Mouse (Mus musculus) liver, adult 2 months (tissue): ENCODE measurements around the gene Sema6d. TPM values are rescaled to one million over a fixed set of nuclear protein-coding genes. Genes with fewer than 3 reads are reported as not detected.
A peak's percentile ranks its signal among the peaks of the same experiment; 100 is the strongest.

Experiments
- DNase-seq: peaks from one replicate; pipeline ENCODE4 v3.0.0-alpha.2; 2011; ENCODE audit warnings: low read depth, low spot score; ENCODE audit errors: extremely low read depth
- H3K27ac ChIP-seq: fragments of 200-500 bp; replicated peaks from 2 replicates; pipeline ENCODE4 v1.5.1; 2012; ENCODE audit warnings: low read depth, mild to moderate bottlenecking, control low read depth, inconsistent platforms, low read length; ENCODE audit not compliant: insufficient read depth
- H3K27me3 ChIP-seq: fragments of 200-500 bp; 2 replicates; pipeline ENCODE4 v1.6.1; 2012; ENCODE audit warnings: mild to moderate bottlenecking, moderate library complexity, low read length, inconsistent platforms; ENCODE audit not compliant: control insufficient read depth, insufficient read depth
- H3K36me3 ChIP-seq: fragments of 200-500 bp; 2 replicates; pipeline ENCODE4 v1.6.1; 2012; ENCODE audit warnings: low read length, inconsistent platforms; ENCODE audit not compliant: control insufficient read depth, insufficient read depth
- H3K4me1 ChIP-seq: fragments of 200-500 bp; 2 replicates; pipeline ENCODE4 v1.6.1; 2011; ENCODE audit warnings: low read length; ENCODE audit not compliant: control insufficient read depth, insufficient read depth
- H3K4me3 ChIP-seq: fragments of 200-500 bp; 2 replicates; pipeline ENCODE4 v1.5.1; 2011; ENCODE audit warnings: low read depth, mild to moderate bottlenecking, control low read depth, low read length, moderate library complexity; ENCODE audit not compliant: insufficient read depth
- H3K79me2 ChIP-seq: fragments of 200-500 bp; 2 replicates; pipeline ENCODE4 v1.6.1; 2012; ENCODE audit warnings: inconsistent platforms, mild to moderate bottlenecking, low read length, moderate library complexity; ENCODE audit not compliant: control insufficient read depth, insufficient read depth
- H3K9ac ChIP-seq: fragments of 200-500 bp; 2 replicates; pipeline ENCODE4 v1.6.1; 2012; ENCODE audit warnings: low read depth, mild to moderate bottlenecking, control low read depth, inconsistent platforms, low read length
- CTCF ChIP-seq: fragments of 200-500 bp; IDR thresholded peaks from 2 replicates; pipeline ENCODE4 v1.5.1; 2011; ENCODE audit warnings: low read depth, low read length, control low read depth
- POLR2A ChIP-seq: fragments of 200-500 bp; IDR thresholded peaks from 2 replicates; pipeline ENCODE4 v1.6.1; 2011; ENCODE audit warnings: low read length, control low read depth; ENCODE audit not compliant: insufficient read depth; ENCODE audit errors: extremely low read depth
- WGBS: fragments of 180-500 bp; shearing (Covaris S2); methylation state at CpG from one replicate; pipeline ENCODE4 v1.1.7; 2018; 5-methylcytosine and 5-hydroxymethylcytosine counted together
- polyA plus RNA-seq: library from polyadenylated mRNA; depleted of rRNA; stranded (reverse); fragments of >200 nt; gene quantifications from 2 replicates; pipeline ENCODE4 v1.2.3, GENCODE M21; 2012
- total RNA-seq: library from RNA; depleted of rRNA; stranded (reverse); fragments of >200 nt; gene quantifications from 2 replicates; pipeline ENCODE4 v1.2.3, GENCODE M21; 2014

The Sema6d gene
- total and polyA plus RNA-seq, 2 experiments, result 3.9 to 8.5 TPM

DNA sequence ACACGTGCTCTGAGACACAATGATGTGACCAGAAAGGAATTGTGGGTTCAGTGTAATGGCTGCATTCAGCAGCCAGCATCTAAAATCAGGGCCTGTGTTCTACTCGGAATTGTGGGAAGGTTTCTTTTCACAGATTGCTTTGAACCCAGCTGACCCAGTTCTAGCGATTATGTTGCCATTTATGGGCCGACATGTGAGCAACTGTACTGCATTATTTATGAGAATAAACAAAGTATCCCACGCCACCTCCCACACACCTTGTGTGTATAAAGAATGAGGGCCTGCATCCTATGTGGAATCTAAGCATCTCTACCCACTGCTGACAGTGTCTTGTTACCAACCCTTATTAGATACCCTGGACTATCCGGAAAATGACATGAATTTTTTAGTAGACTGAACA is 248.5 kb downstream of the Sema6d start:
- DNase-seq, result no peak
- H3K36me3 ChIP-seq, result no peaks in the 10 kb centered on the region
- H3K9ac ChIP-seq, result no peak overlapping the region
- 83% methylated on average over 6 of the region's 6 CpGs for WGBS
- no peaks in the 10 kb centered on the region for H3K27me3 ChIP-seq
- TF ChIP-seq POLR2A (no peak), CTCF (no peak)
- no peaks in the 10 kb centered on the region for H3K79me2 ChIP-seq
- H3K4me1 ChIP-seq, result no peaks in the 10 kb centered on the region
- H3K4me3 ChIP-seq, result no peak overlapping the region
- H3K27ac ChIP-seq, result no peak overlapping the region

DNA sequence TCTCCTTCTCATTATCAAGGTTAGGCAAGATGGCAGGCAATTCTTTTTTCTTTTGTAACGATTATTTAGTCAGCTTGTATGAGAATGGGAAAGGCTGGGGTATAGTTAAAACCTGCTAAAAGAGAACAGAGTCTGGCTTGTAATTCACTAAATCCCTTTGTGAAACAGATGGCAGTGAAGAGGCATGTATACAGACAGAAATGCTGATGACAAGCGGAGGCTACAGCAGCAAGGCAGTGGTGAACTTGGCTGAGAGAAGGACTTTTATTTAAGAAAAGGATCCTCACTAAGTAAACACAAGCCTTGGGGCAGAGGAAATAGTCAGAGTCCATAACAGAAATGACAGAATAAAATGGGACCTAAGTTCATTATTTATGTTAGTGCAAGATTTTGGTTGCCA is 264.4 kb downstream of the Sema6d start:
- H3K79me2 ChIP-seq, result no peaks in the 10 kb centered on the region
- no peaks in the 10 kb centered on the region for H3K4me1 ChIP-seq
- H3K4me3 ChIP-seq, result no peak overlapping the region
- H3K27ac ChIP-seq, result no peak overlapping the region
- no peak overlapping the region for H3K9ac ChIP-seq
- no peaks in the 10 kb centered on the region for H3K27me3 ChIP-seq
- 86% methylated on average over 2 of the region's 2 CpGs for WGBS
- H3K36me3 ChIP-seq, result no peaks in the 10 kb centered on the region
- TF ChIP-seq CTCF (no peak), POLR2A (no peak)
- no peak for DNase-seq

DNA sequence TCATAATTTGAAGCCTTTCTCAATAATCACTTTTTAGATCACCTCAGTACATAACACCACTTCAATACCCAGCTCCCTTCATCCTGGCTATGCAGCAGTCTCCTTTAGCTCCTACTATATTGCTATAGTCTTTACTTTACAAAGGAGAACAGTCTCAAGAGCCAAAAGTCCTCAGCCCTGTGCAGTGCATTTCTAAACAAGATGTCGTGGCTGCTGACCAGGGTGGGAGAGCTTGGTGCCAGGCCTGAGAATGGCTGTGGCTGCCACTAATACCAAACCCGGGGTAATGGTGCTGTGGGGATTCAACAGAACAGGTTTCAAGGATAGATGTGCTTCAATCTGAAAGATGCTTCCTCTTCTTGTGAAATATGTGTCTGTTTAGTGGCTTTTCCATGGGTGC is 264.9 kb downstream of the Sema6d start:
- Histone ChIP-seq H3K4me1 (no peaks in the 10 kb centered on the region), H3K9ac (no peak overlapping the region), H3K36me3 (no peaks in the 10 kb centered on the region), H3K27ac (no peak overlapping the region), H3K4me3 (no peak overlapping the region), H3K27me3 (no peaks in the 10 kb centered on the region), H3K79me2 (no peaks in the 10 kb centered on the region)
- DNase-seq, result no peak
- TF ChIP-seq POLR2A (no peak), CTCF (no peak)
- WGBS, result 81% methylated on average over 2 of the region's 2 CpGs

DNA sequence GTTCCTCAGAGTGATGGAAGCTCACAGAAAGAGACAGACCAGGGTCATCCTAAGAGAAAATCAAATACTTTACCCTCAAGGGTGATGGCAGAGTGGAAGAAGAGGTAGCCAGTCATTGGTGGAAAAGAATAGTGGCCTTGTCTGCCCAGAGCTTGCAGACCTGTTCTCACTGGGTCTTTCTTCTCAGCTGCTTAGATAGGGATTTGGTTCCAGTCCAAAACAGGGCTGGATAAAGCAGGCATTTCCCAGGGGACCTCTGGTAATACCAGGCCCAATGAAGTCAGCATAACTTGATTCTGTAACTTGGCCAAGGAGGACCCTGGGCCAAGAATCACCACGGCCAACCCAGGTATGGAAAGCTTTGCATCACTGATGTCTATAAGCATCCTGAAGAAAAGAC is 279.5 kb downstream of the Sema6d start:
- no peak overlapping the region for H3K4me3 ChIP-seq
- no peaks in the 10 kb centered on the region for H3K36me3 ChIP-seq
- no peak for DNase-seq
- TF ChIP-seq POLR2A, result no peak
- no peak for TF ChIP-seq CTCF
- H3K79me2 ChIP-seq, result no peaks in the 10 kb centered on the region
- no peaks in the 10 kb centered on the region for H3K27me3 ChIP-seq
- H3K27ac ChIP-seq, result 0 out of 2 replicates have a peak overlapping the region, but pooled peaks have one; percentile 24
- WGBS, result 74% methylated on average over 1 of the region's 1 CpGs
- no peak overlapping the region for H3K9ac ChIP-seq
- no peaks in the 10 kb centered on the region for H3K4me1 ChIP-seq

DNA sequence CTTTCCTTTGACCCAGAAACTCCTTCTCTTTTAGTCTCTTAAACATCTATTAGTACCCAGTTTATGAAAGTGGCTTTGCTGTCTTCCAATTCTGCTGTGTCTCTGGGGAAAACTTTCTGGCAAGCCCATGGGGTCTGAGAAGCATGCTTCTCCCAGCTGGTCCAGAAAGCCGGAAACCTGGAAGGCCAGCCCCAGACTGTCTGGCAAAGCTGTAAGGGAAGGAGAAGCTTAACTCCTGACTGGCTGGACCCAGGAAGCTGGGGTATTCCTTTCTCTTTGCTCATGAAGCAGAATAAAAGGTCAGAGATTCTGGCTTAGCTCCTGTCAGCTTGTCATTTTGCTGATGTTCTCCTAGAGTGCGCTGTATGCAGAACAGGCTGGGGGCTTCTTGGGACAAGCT is 280.2 kb downstream of the Sema6d start:
- Histone ChIP-seq H3K4me1 (no peaks in the 10 kb centered on the region), H3K27ac (no peak overlapping the region), H3K4me3 (no peak overlapping the region), H3K9ac (no peak overlapping the region), H3K36me3 (no peaks in the 10 kb centered on the region), H3K27me3 (no peaks in the 10 kb centered on the region), H3K79me2 (no peaks in the 10 kb centered on the region)
- 66% methylated on average over 2 of the region's 2 CpGs for WGBS
- TF ChIP-seq POLR2A (no peak), CTCF (no peak)
- peak; percentile 8 for DNase-seq

DNA sequence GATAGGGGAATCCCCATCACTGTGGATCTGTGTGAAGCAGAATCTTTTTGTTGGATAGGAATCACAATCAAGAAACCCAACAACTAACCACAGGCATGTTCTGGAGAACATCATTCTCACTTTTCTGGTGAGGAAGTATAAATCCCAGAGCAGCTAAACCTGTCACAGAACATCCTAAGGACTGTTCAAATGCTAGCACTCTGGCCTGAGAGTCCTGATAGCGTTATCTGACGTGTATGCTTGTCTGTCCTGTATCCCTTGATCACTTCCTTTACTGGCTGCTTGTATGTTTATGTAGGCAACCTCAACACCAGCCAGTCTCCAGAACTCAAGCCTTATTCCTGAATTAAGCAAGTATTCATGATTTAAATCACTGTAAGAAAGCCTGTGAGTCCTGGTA is 281.6 kb downstream of the Sema6d start:
- H3K36me3 ChIP-seq, result no peaks in the 10 kb centered on the region
- H3K79me2 ChIP-seq, result no peaks in the 10 kb centered on the region
- no peak overlapping the region for H3K27ac ChIP-seq
- 62% methylated on average over 2 of the region's 2 CpGs for WGBS
- TF ChIP-seq CTCF (no peak), POLR2A (no peak)
- no peak overlapping the region for H3K4me3 ChIP-seq
- DNase-seq, result no peak
- no peaks in the 10 kb centered on the region for H3K4me1 ChIP-seq
- no peak overlapping the region for H3K9ac ChIP-seq
- no peaks in the 10 kb centered on the region for H3K27me3 ChIP-seq
